Mouse (Mus musculus): ENCODE data around the gene Tshz2.

Gene Tshz2

GRCm38 (mm10) chr2:170055413-170055812, 422.6 kb downstream of the Tshz2 start:
- DNase-seq = no peak

GRCm38 (mm10) chr2:170058774-170059173, 426.0 kb downstream of the Tshz2 start:
- DNase-seq = no peak

GRCm38 (mm10) chr2:170060066-170060465, 427.3 kb downstream of the Tshz2 start:
- DNase-seq = no peak

- no peak for DNase-seq
Measured at GRCm38 (mm10) chr2:170062378-170062777, 429.6 kb downstream of the Tshz2 start.

- no peak for DNase-seq
Measured at GRCm38 (mm10) chr2:170069976-170070375, 437.2 kb downstream of the Tshz2 start.

- no peak for DNase-seq
Measured at GRCm38 (mm10) chr2:170070641-170071241, 437.9 kb downstream of the Tshz2 start.

- no peak for DNase-seq
Measured at GRCm38 (mm10) chr2:170076941-170077490, 444.2 kb downstream of the Tshz2 start.

- no peak for DNase-seq
Measured at GRCm38 (mm10) chr2:170078041-170078440, 445.2 kb downstream of the Tshz2 start.

GRCm38 (mm10) chr2:170078442-170079017, 445.7 kb downstream of the Tshz2 start:
- DNase-seq = peak; percentile 15

- no peak for DNase-seq
Measured at GRCm38 (mm10) chr2:170091563-170092443, 459.0 kb downstream of the Tshz2 start.

- no peak for DNase-seq
Measured at GRCm38 (mm10) chr2:170094220-170094619, 461.4 kb downstream of the Tshz2 start.

- no peak for DNase-seq
Measured at GRCm38 (mm10) chr2:170094871-170095270, 462.1 kb downstream of the Tshz2 start.

GRCm38 (mm10) chr2:170101132-170101531, 468.3 kb downstream of the Tshz2 start:
- peak; percentile 81 for DNase-seq

- no peak for DNase-seq
Measured at GRCm38 (mm10) chr2:170101932-170102331, 469.1 kb downstream of the Tshz2 start.

- no peak for DNase-seq
Measured at GRCm38 (mm10) chr2:170103341-170103740, 470.5 kb downstream of the Tshz2 start.

- peak; percentile 63 for DNase-seq
Measured at GRCm38 (mm10) chr2:170103852-170104251, 471.0 kb downstream of the Tshz2 start.

- DNase-seq = no peak
Measured at GRCm38 (mm10) chr2:170104396-170104795, 471.6 kb downstream of the Tshz2 start.

GRCm38 (mm10) chr2:170106000-170106399, 473.2 kb downstream of the Tshz2 start:
- DNase-seq = no peak

GRCm38 (mm10) chr2:170107791-170108190, 475.0 kb downstream of the Tshz2 start:
- no peak for DNase-seq

- no peak for DNase-seq
Measured at GRCm38 (mm10) chr2:170109528-170109927, 476.7 kb downstream of the Tshz2 start.

- no peak for DNase-seq
Measured at GRCm38 (mm10) chr2:170110306-170110705, 477.5 kb downstream of the Tshz2 start.

GRCm38 (mm10) chr2:170116704-170117281, 484.0 kb downstream of the Tshz2 start:
- peak; percentile 75 for DNase-seq

Data from right cerebral cortex, adult 18-20 months (tissue).